Mouse (Mus musculus) MEL (cell line): ENCODE results near the gene Klhl22. TPM values are rescaled to one million over a fixed set of nuclear protein-coding genes. Genes with fewer than 3 reads are reported as not detected.

Experiments used
- DNase-seq: peaks from one replicate; pipeline ENCODE4 v3.0.0; 2011; ENCODE audit warnings: low read depth, low spot score
- H3K27ac ChIP-seq: 2 replicates; pipeline ENCODE4 v1.5.1; 2012; ENCODE audit warnings: low read depth, mild to moderate bottlenecking, control low read depth, low read length, moderate library complexity; ENCODE audit not compliant: control insufficient read depth
- H3K27me3 ChIP-seq, 2 experiments: fragments of 150-350 bp in 1 of 2; sonication (generic) in 1 of 2; 2 replicates each; pipeline ENCODE4 v1.6.1; 2012; ENCODE audit warnings: low read length in 2 of 2, mild to moderate bottlenecking in 2 of 2, improper control_type of control experiment in 1 of 2, moderate library complexity in 1 of 2; ENCODE audit not compliant: insufficient read depth in 2 of 2, control insufficient read depth in 1 of 2
- H3K36me3 ChIP-seq, 2 experiments: 2 replicates each; pipeline ENCODE4 v1.6.1; 2012 to 2014; ENCODE audit warnings: low read length in 2 of 2, improper control_type of control experiment in 1 of 2, inconsistent platforms in 1 of 2, mild to moderate bottlenecking in 1 of 2; ENCODE audit not compliant: insufficient read depth in 2 of 2, control insufficient read depth in 1 of 2
- H3K4me1 ChIP-seq, 2 experiments: fragments of 150-350 bp in 1 of 2; sonication (generic) in 1 of 2; 2 replicates each; pipeline ENCODE4 v1.6.1; 2012; ENCODE audit warnings: low read length in 2 of 2, improper control_type of control experiment in 1 of 2, mild to moderate bottlenecking in 1 of 2; ENCODE audit not compliant: insufficient read depth in 2 of 2, control insufficient read depth in 1 of 2
- H3K4me3 ChIP-seq, 2 experiments: fragments of 150-350 bp in 1 of 2; sonication (generic) in 1 of 2; 2 replicates each; pipeline ENCODE4 v1.5.1; 2012; ENCODE audit warnings: low read depth in 2 of 2, low read length in 2 of 2, mild to moderate bottlenecking in 2 of 2, moderate library complexity in 2 of 2, control low read depth in 1 of 2, improper control_type of control experiment in 1 of 2; ENCODE audit not compliant: control insufficient read depth in 1 of 2, insufficient read depth in 1 of 2
- H3K79me2 ChIP-seq: 2 replicates; pipeline ENCODE4 v1.6.1; 2012; ENCODE audit warnings: mild to moderate bottlenecking, low read length, moderate library complexity; ENCODE audit not compliant: control insufficient read depth, poor library complexity, insufficient read depth
- H3K9ac ChIP-seq: 2 replicates; pipeline ENCODE4 v1.6.1; 2012; ENCODE audit warnings: low read depth, mild to moderate bottlenecking, control low read depth, low read length, moderate library complexity; ENCODE audit not compliant: control insufficient read depth, poor library complexity, severe bottlenecking
- H3K9me3 ChIP-seq: fragments of 150-350 bp; sonication (generic); replicated peaks from 2 replicates; pipeline ENCODE4 v1.6.1; 2012; ENCODE audit warnings: mild to moderate bottlenecking, low read length, improper control_type of control experiment, moderate library complexity; ENCODE audit not compliant: insufficient read depth
- BHLHE40 ChIP-seq: IDR thresholded peaks from 2 replicates; pipeline ENCODE4 v1.6.1; 2012; ENCODE audit warnings: low read depth, mild to moderate bottlenecking, inconsistent platforms, low read length, improper control_type of control experiment, borderline replicate concordance
- CHD1 ChIP-seq: IDR thresholded peaks from 2 replicates; pipeline ENCODE4 v1.6.1; 2012; ENCODE audit warnings: low read depth, mild to moderate bottlenecking, inconsistent platforms, low read length, improper control_type of control experiment
- CHD2 ChIP-seq: IDR thresholded peaks from 2 replicates; pipeline ENCODE4 v1.6.1; 2011; ENCODE audit warnings: low read length, improper control_type of control experiment
- CTCF ChIP-seq, 3 experiments: IDR thresholded peaks in 2 of 3; conservative IDR thresholded peaks in 1 of 3; 2 replicates each; pipeline ENCODE4 v1.5.1; 2011 to 2012; ENCODE audit warnings: low read length in 3 of 3, low read depth in 2 of 3, mild to moderate bottlenecking in 2 of 3, improper control_type of control experiment in 1 of 3, inconsistent platforms in 1 of 3, mixed read lengths in 1 of 3, moderate library complexity in 1 of 3; ENCODE audit not compliant: control insufficient read depth in 1 of 3, insufficient read depth in 1 of 3, poor library complexity in 1 of 3, severe bottlenecking in 1 of 3
- E2F4 ChIP-seq: IDR thresholded peaks from 2 replicates; pipeline ENCODE4 v1.6.1; 2011; ENCODE audit warnings: low read depth, low read length, improper control_type of control experiment, borderline replicate concordance
- EP300 ChIP-seq, 2 experiments: IDR thresholded peaks; 2 replicates each; pipeline ENCODE4 v1.6.1; 2011; ENCODE audit warnings: improper control_type of control experiment in 2 of 2, low read length in 2 of 2, low read depth in 1 of 2, mild to moderate bottlenecking in 1 of 2
- ETS1 ChIP-seq: IDR thresholded peaks from 2 replicates; pipeline ENCODE4 v1.6.1; 2012; ENCODE audit warnings: low read depth, mild to moderate bottlenecking, inconsistent platforms, low read length, improper control_type of control experiment, moderate library complexity
- GABPA ChIP-seq: IDR thresholded peaks from 2 replicates; pipeline ENCODE4 v1.6.1; 2012; ENCODE audit warnings: low read depth, mild to moderate bottlenecking, inconsistent platforms, low read length, improper control_type of control experiment, moderate library complexity
- GATA1 ChIP-seq: IDR thresholded peaks from 2 replicates; pipeline ENCODE4 v1.6.1; 2011; ENCODE audit warnings: low read depth, low read length, improper control_type of control experiment
- HCFC1 ChIP-seq: IDR thresholded peaks from 2 replicates; pipeline ENCODE4 v1.6.1; 2012; ENCODE audit warnings: low read depth, mild to moderate bottlenecking, inconsistent platforms, low read length, improper control_type of control experiment, moderate library complexity
- KAT2A ChIP-seq: conservative IDR thresholded peaks from 2 replicates; pipeline ENCODE4 v1.6.1; 2012; ENCODE audit warnings: low read depth, low read length, improper control_type of control experiment, inconsistent platforms
- MAFK ChIP-seq: IDR thresholded peaks from 2 replicates; pipeline ENCODE4 v1.6.1; 2011; ENCODE audit warnings: low read depth, mild to moderate bottlenecking, low read length, improper control_type of control experiment, borderline replicate concordance
- MAX ChIP-seq: IDR thresholded peaks from 2 replicates; pipeline ENCODE4 v1.6.1; 2011; ENCODE audit warnings: low read length, improper control_type of control experiment
- MAZ ChIP-seq: IDR thresholded peaks from 2 replicates; pipeline ENCODE4 v1.6.1; 2012; ENCODE audit warnings: low read depth, mild to moderate bottlenecking, inconsistent platforms, low read length, improper control_type of control experiment
- MEF2A ChIP-seq: IDR thresholded peaks from 2 replicates; pipeline ENCODE4 v1.6.1; 2014; ENCODE audit warnings: low read depth, mild to moderate bottlenecking, inconsistent platforms, low read length, improper control_type of control experiment; ENCODE audit not compliant: poor library complexity, insufficient replicate concordance, severe bottlenecking; ENCODE audit errors: extremely low read depth
- MXI1 ChIP-seq: IDR thresholded peaks from 2 replicates; pipeline ENCODE4 v1.6.1; 2011; ENCODE audit warnings: mild to moderate bottlenecking, low read depth, low read length, improper control_type of control experiment
- MYC ChIP-seq: IDR thresholded peaks from 2 replicates; pipeline ENCODE4 v1.6.1; 2011; ENCODE audit warnings: low read depth, mild to moderate bottlenecking, low read length, improper control_type of control experiment, moderate library complexity
- NELFE ChIP-seq: IDR thresholded peaks from 2 replicates; pipeline ENCODE4 v1.6.1; 2011; ENCODE audit warnings: low read depth, low read length, improper control_type of control experiment
- NRF1 ChIP-seq: IDR thresholded peaks from 2 replicates; pipeline ENCODE4 v1.6.1; 2014; ENCODE audit warnings: low read depth, mild to moderate bottlenecking, inconsistent platforms, low read length, improper control_type of control experiment, moderate library complexity; ENCODE audit not compliant: poor library complexity, insufficient read depth, severe bottlenecking
- POLR2A ChIP-seq, 2 experiments: IDR thresholded peaks; 2 replicates each; pipeline ENCODE4 v1.6.1; 2011 to 2012; ENCODE audit warnings: low read length in 2 of 2, mild to moderate bottlenecking in 2 of 2, control low read depth in 1 of 2, improper control_type of control experiment in 1 of 2, low read depth in 1 of 2, moderate library complexity in 1 of 2; ENCODE audit not compliant: control insufficient read depth in 1 of 2, insufficient read depth in 1 of 2, poor library complexity in 1 of 2
- POLR2AphosphoS2 ChIP-seq: IDR thresholded peaks from 2 replicates; pipeline ENCODE4 v1.6.1; 2011; ENCODE audit warnings: low read length, improper control_type of control experiment
- POLR2AphosphoS5 ChIP-seq: IDR thresholded peaks from 2 replicates; pipeline ENCODE4 v1.6.1; 2012; ENCODE audit warnings: low read depth, borderline replicate concordance, mild to moderate bottlenecking, inconsistent platforms, low read length, moderate library complexity, mixed read lengths
- RAD21 ChIP-seq: IDR thresholded peaks from 2 replicates; pipeline ENCODE4 v1.6.1; 2011; ENCODE audit warnings: mild to moderate bottlenecking, low read depth, low read length, improper control_type of control experiment
- RCOR1 ChIP-seq: IDR thresholded peaks from 2 replicates; pipeline ENCODE4 v1.6.1; 2012; ENCODE audit warnings: low read depth, mild to moderate bottlenecking, inconsistent platforms, low read length, improper control_type of control experiment
- SIN3A ChIP-seq: IDR thresholded peaks from 2 replicates; pipeline ENCODE4 v1.6.1; 2012; ENCODE audit warnings: low read length, improper control_type of control experiment, inconsistent platforms
- SMC3 ChIP-seq: IDR thresholded peaks from 2 replicates; pipeline ENCODE4 v1.6.1; 2011; ENCODE audit warnings: low read depth, low read length, improper control_type of control experiment
- TAL1 ChIP-seq: IDR thresholded peaks from 2 replicates; pipeline ENCODE4 v1.6.1; 2012; ENCODE audit warnings: mild to moderate bottlenecking, inconsistent platforms, low read length, moderate library complexity, mixed read lengths
- TBP ChIP-seq: IDR thresholded peaks from 2 replicates; pipeline ENCODE4 v1.8.0; 2011; ENCODE audit warnings: low read depth, low read length, improper control_type of control experiment
- TCF12 ChIP-seq: IDR thresholded peaks from 2 replicates; pipeline ENCODE4 v1.6.1; 2014; ENCODE audit warnings: low read depth, mild to moderate bottlenecking, inconsistent platforms, low read length, improper control_type of control experiment, moderate library complexity
- UBTF ChIP-seq: IDR thresholded peaks from 2 replicates; pipeline ENCODE4 v1.6.1; 2012; ENCODE audit warnings: low read depth, mild to moderate bottlenecking, inconsistent platforms, low read length, improper control_type of control experiment, moderate library complexity, borderline replicate concordance; ENCODE audit not compliant: insufficient read depth
- USF1 ChIP-seq: IDR thresholded peaks from 2 replicates; pipeline ENCODE4 v1.6.1; 2014; ENCODE audit warnings: low read depth, mild to moderate bottlenecking, inconsistent platforms, low read length, improper control_type of control experiment, moderate library complexity
- USF2 ChIP-seq, 2 experiments: IDR thresholded peaks; 2 replicates each; pipeline ENCODE4 v1.6.1; 2011 to 2012; ENCODE audit warnings: improper control_type of control experiment in 2 of 2, low read length in 2 of 2, borderline replicate concordance in 1 of 2, inconsistent platforms in 1 of 2, low read depth in 1 of 2, mild to moderate bottlenecking in 1 of 2; ENCODE audit not compliant: insufficient read depth in 1 of 2
- ZC3H11A ChIP-seq: IDR thresholded peaks from 2 replicates; pipeline ENCODE4 v1.6.1; 2012; ENCODE audit warnings: low read depth, mild to moderate bottlenecking, inconsistent platforms, low read length, improper control_type of control experiment
- ZKSCAN1 ChIP-seq: IDR thresholded peaks from 2 replicates; pipeline ENCODE4 v1.6.1; 2012; ENCODE audit warnings: low read depth, mild to moderate bottlenecking, inconsistent platforms, low read length, improper control_type of control experiment, moderate library complexity
- ZMIZ1 ChIP-seq: IDR thresholded peaks from 2 replicates; pipeline ENCODE4 v1.6.1; 2012; ENCODE audit warnings: low read depth, mild to moderate bottlenecking, inconsistent platforms, low read length, improper control_type of control experiment, moderate library complexity
- ZNF384 ChIP-seq: IDR thresholded peaks from 2 replicates; pipeline ENCODE4 v1.6.1; 2012; ENCODE audit warnings: low read depth, mild to moderate bottlenecking, inconsistent platforms, low read length, improper control_type of control experiment
- polyA plus RNA-seq, 2 experiments: library from polyadenylated mRNA; stranded (reverse) in 1 of 2; unstranded in 1 of 2; fragments of >175 nt in 1 of 2; fragments of >200 nt in 1 of 2; gene quantifications; 2 replicates each; pipeline versions ENCODE4 v1.2.1 to v1.2.4; 2012; ENCODE audit warnings: low replicate concordance in 2 of 2, low read depth in 1 of 2; ENCODE audit not compliant: insufficient read length in 2 of 2, insufficient read depth in 1 of 2, missing spikeins in 1 of 2
- total RNA-seq: library from RNA; depleted of rRNA; stranded (reverse); fragments of 300-350 nt; gene quantifications from 2 replicates; pipeline ENCODE4 v1.2.3, GENCODE M21; 2012

Klhl22 gene
- total and polyA plus RNA-seq, 3 experiments: 82.4 to 191 (median 97.0) TPM

- Histone ChIP-seq H3K9me3 (no peaks in the 10 kb centered on the region), H3K4me3 (peak overlapping the region; percentile 33 to 34), H3K27ac (peak overlapping the region; percentile 72), H3K4me1 (peaks cover 7 to 10% of the 10 kb centered on the region in 2 experiments), H3K9ac (peak overlapping the region; percentile 45), H3K36me3 (peaks cover 0 to 6% of the 10 kb centered on the region in 2 experiments; a peak in 2 of 4 replicates), H3K27me3 (no peaks in the 10 kb centered on the region), H3K79me2 (peaks cover 4% of the 10 kb centered on the region)
- peak; percentile 94 for DNase-seq
- no peak for TF ChIP-seq ZKSCAN1
- peak; percentile 14; the same call in 1 of the 2 replicates for TF ChIP-seq TCF12
- TF ChIP-seq UBTF: no peak
- peak; percentile 49 to 72 (median 56) for TF ChIP-seq CTCF (IDR thresholded peaks at IDR 0.05 in 2 of 3, conservative IDR thresholded peaks at IDR 0.05 in 1 of 3; ENCODE audit: control insufficient read depth in 1 of 3, insufficient read depth in 1 of 3, low read depth in 2 of 3, low read length in 3 of 3, poor library complexity in 1 of 3, severe bottlenecking in 1 of 3)
- peak; percentile 69 for TF ChIP-seq HCFC1
- TF ChIP-seq CHD2: no peak
- TF ChIP-seq RAD21: peak; percentile 35
- TF ChIP-seq KAT2A: no peak
- TF ChIP-seq TBP: peak; percentile 80
- peak; percentile 59; the same call in 1 of the 2 replicates for TF ChIP-seq MXI1
- no peak for TF ChIP-seq NRF1
- TF ChIP-seq MEF2A: no peak
- peak; percentile 66 for TF ChIP-seq GATA1
- TF ChIP-seq SMC3: peak; percentile 53
- TF ChIP-seq SIN3A: peak; percentile 65; the same call in 1 of the 2 replicates
- no peak for TF ChIP-seq CHD1
- no peak for TF ChIP-seq BHLHE40
- TF ChIP-seq MYC: peak; percentile 21
- peak; percentile 68 for TF ChIP-seq USF1
- TF ChIP-seq POLR2AphosphoS2: no peak
- peak; percentile 21 to 37; a peak in 2 of 4 replicates for TF ChIP-seq EP300 (IDR thresholded peaks at IDR 0.05; ENCODE audit: low read depth in 1 of 2, low read length in 2 of 2)
- TF ChIP-seq POLR2A (IDR thresholded peaks at IDR 0.05; ENCODE audit: control insufficient read depth in 1 of 2, insufficient read depth in 1 of 2, low read depth in 1 of 2, low read length in 2 of 2, poor library complexity in 1 of 2): peak in 1 of 2 experiments; percentile 67; a peak in 2 of 4 replicates
- no peak for TF ChIP-seq TAL1
- TF ChIP-seq ETS1: peak; percentile 59; the same call in 1 of the 2 replicates
- TF ChIP-seq POLR2AphosphoS5: no peak
- TF ChIP-seq ZC3H11A: peak; percentile 17; the same call in 1 of the 2 replicates
- TF ChIP-seq ZMIZ1: peak; percentile 67
- no peak for TF ChIP-seq ZNF384
- TF ChIP-seq GABPA: no peak
- TF ChIP-seq MAX: peak; percentile 46; the same call in 1 of the 2 replicates
- TF ChIP-seq USF2 (IDR thresholded peaks at IDR 0.05; ENCODE audit: borderline replicate concordance in 1 of 2, insufficient read depth in 1 of 2, low read depth in 1 of 2, low read length in 2 of 2): no peak
- TF ChIP-seq NELFE: peak; percentile 59
- TF ChIP-seq E2F4: no peak
- 0 out of 2 replicates have a peak, but pooled peaks have one; percentile 35 for TF ChIP-seq MAZ
- no peak for TF ChIP-seq MAFK
- TF ChIP-seq RCOR1: no peak
These were observed 32.1 kb upstream of the Klhl22 start for GRCm38 (mm10) chr16:17727179-17727861.
